Mouse (Mus musculus) stomach, embryonic 16.5 days (tissue): Measurements from ENCODE around the gene Pdzd11. TPM values are rescaled to one million over a fixed set of nuclear protein-coding genes. Genes with fewer than 3 reads are reported as not detected.

Source experiments
- ATAC-seq: fragments of 200-750 bp; cut with Nextera tagmentation; 2 replicates; pipeline ENCODE4 v1.8.0; 2017; ENCODE audit warnings: moderate number of reproducible peaks, moderate TSS enrichment; ENCODE audit not compliant: insufficient read depth, low FRiP score
- H3K27ac ChIP-seq: fragments of 300-500 bp; sonication (generic); 2 replicates; pipeline ENCODE4 v1.5.1; 2014; ENCODE audit warnings: low read length
- H3K27me3 ChIP-seq: fragments of 300-500 bp; sonication (generic); 2 replicates; pipeline ENCODE4 v1.6.1; 2014; ENCODE audit warnings: low read length, control low read depth, mixed read lengths; ENCODE audit not compliant: control insufficient read depth, insufficient read depth
- H3K36me3 ChIP-seq: fragments of 300-500 bp; sonication (generic); 2 replicates; pipeline ENCODE4 v1.6.1; 2014; ENCODE audit warnings: low read length; ENCODE audit not compliant: control insufficient read depth, insufficient read depth
- H3K4me1 ChIP-seq: fragments of 300-500 bp; sonication (generic); 2 replicates; pipeline ENCODE4 v1.6.1; 2014; ENCODE audit warnings: low read length, control low read depth, mixed read lengths; ENCODE audit not compliant: control insufficient read depth, insufficient read depth
- H3K4me2 ChIP-seq: fragments of 300-500 bp; sonication (generic); 2 replicates; pipeline ENCODE4 v1.6.1; 2014; ENCODE audit warnings: low read depth, low read length, mixed read lengths
- H3K4me3 ChIP-seq: fragments of 300-500 bp; sonication (generic); replicated peaks from 2 replicates; pipeline ENCODE4 v1.5.1; 2014; ENCODE audit warnings: mild to moderate bottlenecking, low read length
- H3K9ac ChIP-seq: fragments of 300-500 bp; sonication (generic); 2 replicates; pipeline ENCODE4 v1.6.1; 2014; ENCODE audit warnings: low read length
- H3K9me3 ChIP-seq: fragments of 300-500 bp; sonication (generic); replicated peaks from 2 replicates; pipeline ENCODE4 v1.6.1; 2016; ENCODE audit warnings: low read length, control low read depth; ENCODE audit not compliant: control insufficient read depth
- WGBS: fragments of 180-500 bp; shearing (Covaris S2); extraction: QIAGEN DNeasy Blood & Tissue Kit; methylation state at CpG from one replicate; pipeline ENCODE4 v1.1.7; 2014; 5-methylcytosine and 5-hydroxymethylcytosine counted together
- polyA plus RNA-seq: library from polyadenylated mRNA; unstranded; fragments of >200 nt; fragmentation: Nextera tagmentation; extraction: Ambion mirVana; gene quantifications from 2 replicates; pipeline ENCODE4 v1.2.1, GENCODE M21; 2015

Gene Pdzd11
- polyA plus RNA-seq, 1 experiment from 2014 or later: 80.1 TPM

DNA sequence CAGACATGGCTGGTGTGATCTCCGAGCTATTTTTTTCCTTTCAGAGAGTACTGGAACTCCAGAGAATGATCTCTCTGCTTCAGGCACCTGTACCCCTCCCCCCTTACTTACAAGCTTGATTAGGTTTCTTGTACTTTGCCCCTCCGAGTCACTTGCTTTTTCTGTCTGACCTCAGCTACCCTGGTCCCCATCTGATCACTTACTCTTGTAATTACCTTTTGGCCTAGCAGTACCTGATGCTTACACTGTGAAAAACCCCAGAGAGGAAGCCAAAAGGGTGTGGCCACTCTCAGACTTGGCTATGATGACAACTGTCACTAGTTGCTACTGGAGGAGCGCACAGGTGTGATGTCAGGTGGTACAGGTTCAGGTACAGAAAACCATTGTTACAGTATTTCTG is 7.9 kb downstream of the Pdzd11 start:
- no peak overlapping the region for H3K4me2 ChIP-seq
- WGBS: 51% methylated on average over 3 of the region's 3 CpGs
- no peaks in the 10 kb centered on the region for H3K27me3 ChIP-seq
- no peaks in the 10 kb centered on the region for H3K36me3 ChIP-seq
- H3K9ac ChIP-seq: no peak overlapping the region
- no peak overlapping the region for H3K4me3 ChIP-seq
- no peaks in the 10 kb centered on the region for H3K9me3 ChIP-seq
- H3K4me1 ChIP-seq: no peaks in the 10 kb centered on the region
- H3K27ac ChIP-seq: no peak overlapping the region
- ATAC-seq: no peak; the same call in 1 of the 2 replicates

DNA sequence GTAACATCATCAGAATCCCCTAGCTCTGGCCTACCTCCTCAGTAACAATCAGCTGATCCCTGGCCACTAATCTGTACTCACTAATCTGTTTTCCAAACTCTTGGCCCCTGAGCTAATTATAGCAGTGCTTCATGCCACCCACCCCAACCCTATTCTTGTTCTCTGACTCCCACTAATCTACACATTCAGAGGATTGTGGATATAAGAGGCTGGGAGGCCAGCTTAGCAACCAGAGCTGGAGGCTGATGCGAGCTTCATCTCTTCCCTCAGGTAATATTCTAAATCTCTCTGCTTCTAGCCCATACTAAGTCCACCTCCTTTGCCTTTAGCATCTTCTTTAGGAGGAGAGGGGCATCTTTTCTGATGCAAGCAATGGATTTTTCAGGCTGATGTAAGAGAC is 21.1 kb downstream of the Pdzd11 start, which contains the start of gene Arr3:
Gene Arr3, plus strand, starts transcription at position 184 of the 400 bp plus-strand sequence.
- Histone ChIP-seq H3K27me3 (peaks cover 4% of the 10 kb centered on the region; the same call in 1 of the 2 replicates), H3K27ac (no peak within 1 kb of the TSS), H3K4me1 (no peaks in the 10 kb centered on the region), H3K9ac (no peak within 1 kb of the TSS), H3K36me3 (no peaks in the 10 kb centered on the region), H3K9me3 (no peaks in the 10 kb centered on the region), H3K4me3 (no peak within 1 kb of the TSS), H3K4me2 (no peak within 1 kb of the TSS)
- 85% methylated on average over 1 of the region's 1 CpGs for WGBS
- ATAC-seq: no peak

DNA sequence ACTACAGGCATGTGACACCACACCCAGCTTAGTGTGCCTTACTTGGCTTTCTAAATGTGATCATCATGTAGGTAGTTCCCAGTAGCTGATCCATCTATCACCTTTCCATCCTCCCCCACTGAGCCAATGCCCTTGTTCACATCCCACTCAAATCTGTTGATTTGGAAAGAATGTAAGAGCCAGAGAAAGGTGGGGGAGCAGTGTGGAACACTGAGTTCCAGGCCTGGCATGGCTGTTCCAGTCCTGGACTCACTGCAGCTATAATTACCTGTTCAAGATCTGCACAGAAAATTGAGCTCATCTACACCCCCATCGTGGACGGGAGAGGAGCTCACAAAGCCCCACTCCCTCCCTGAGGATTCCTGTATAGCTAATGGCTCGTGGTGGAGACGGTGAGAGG is 26.6 kb downstream of the Pdzd11 start:
- Histone ChIP-seq H3K4me1 (no peaks in the 10 kb centered on the region), H3K4me3 (no peak overlapping the region), H3K27me3 (peaks cover 5% of the 10 kb centered on the region; the same call in 1 of the 2 replicates), H3K9ac (no peak overlapping the region), H3K9me3 (no peaks in the 10 kb centered on the region), H3K27ac (no peak overlapping the region), H3K36me3 (no peaks in the 10 kb centered on the region), H3K4me2 (no peak overlapping the region)
- WGBS: 64% methylated on average over 4 of the region's 4 CpGs
- no peak for ATAC-seq

DNA sequence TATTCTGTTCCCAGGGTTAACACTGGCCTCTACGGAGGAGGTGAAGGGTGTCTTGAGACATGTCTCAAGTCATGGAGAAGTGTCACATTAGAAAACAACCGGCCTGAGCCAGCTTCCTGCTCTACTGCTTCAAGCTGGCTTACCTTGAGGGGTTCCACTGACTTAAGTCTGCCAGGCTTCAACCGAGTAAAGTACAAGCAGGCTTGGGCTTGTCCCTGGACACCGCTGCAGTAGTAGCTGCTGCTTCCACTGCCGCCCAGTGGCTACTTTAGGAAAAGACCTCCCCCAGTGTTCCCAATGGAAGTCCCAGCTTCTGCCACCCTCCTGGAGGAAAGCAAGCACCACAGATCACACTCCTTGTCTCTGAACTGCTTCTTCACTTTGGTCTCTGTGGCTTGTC is 28.9 kb downstream of the Pdzd11 start:
- no peak overlapping the region for H3K4me3 ChIP-seq
- WGBS: 16% methylated on average over 5 of the region's 5 CpGs
- H3K27me3 ChIP-seq: peaks cover 12% of the 10 kb centered on the region; the same call in 1 of the 2 replicates
- no peak for ATAC-seq
- H3K4me2 ChIP-seq: no peak overlapping the region
- no peak overlapping the region for H3K27ac ChIP-seq
- no peak overlapping the region for H3K9ac ChIP-seq
- no peaks in the 10 kb centered on the region for H3K36me3 ChIP-seq
- no peaks in the 10 kb centered on the region for H3K9me3 ChIP-seq
- H3K4me1 ChIP-seq: no peaks in the 10 kb centered on the region

DNA sequence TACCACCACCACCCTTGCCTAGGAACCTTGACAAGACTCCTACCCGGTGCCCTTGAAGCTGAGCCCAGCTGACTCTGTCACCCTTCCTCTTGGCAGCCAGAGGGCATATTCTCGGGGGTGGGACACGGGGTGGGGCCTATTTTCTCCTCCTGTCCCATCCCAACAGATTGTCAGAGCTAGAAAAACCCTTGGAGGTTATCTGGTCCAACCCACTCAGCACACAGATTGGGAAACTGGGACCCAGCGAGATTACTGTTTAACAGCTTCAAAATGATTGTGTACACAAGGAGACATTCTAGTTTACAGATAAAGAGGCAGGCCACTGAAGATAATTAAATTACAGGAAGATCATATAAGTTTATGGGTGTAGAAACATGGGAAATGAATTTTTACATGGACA is 31.6 kb downstream of the Pdzd11 start, which contains the start of gene P2ry4:
Gene P2ry4, minus strand, starts transcription at position 79 of the 400 bp plus-strand sequence.
- Histone ChIP-seq H3K4me3 (no peak within 1 kb of the TSS), H3K27me3 (peaks cover 11% of the 10 kb centered on the region; the same call in 1 of the 2 replicates), H3K9me3 (no peaks in the 10 kb centered on the region), H3K4me2 (no peak within 1 kb of the TSS), H3K4me1 (no peaks in the 10 kb centered on the region), H3K27ac (no peak within 1 kb of the TSS), H3K9ac (no peak within 1 kb of the TSS), H3K36me3 (no peaks in the 10 kb centered on the region)
- 51% methylated on average over 4 of the region's 4 CpGs for WGBS
- no peak for ATAC-seq

Other genes starting within 250 kb of the Pdzd11 start
- gene Otud6a, start 197.6 kb downstream of the Pdzd11 start, polyA plus RNA-seq: not detected in 2 replicates
- 0.55 and 0.84 TPM in 2 replicates for gene Awat2, start 183.9 kb downstream of the Pdzd11 start, polyA plus RNA-seq
- gene Igbp1, start 132.3 kb downstream of the Pdzd11 start, polyA plus RNA-seq: 33.2 and 35.1 TPM in 2 replicates
- not detected in 2 replicates for gene Dgat2l6, start 101.7 kb downstream of the Pdzd11 start, polyA plus RNA-seq
- not detected in 2 replicates for gene Awat1, start 54.3 kb downstream of the Pdzd11 start, polyA plus RNA-seq
- 0.27 and 0.41 TPM in 2 replicates for gene P2ry4, start 31.7 kb downstream of the Pdzd11 start, polyA plus RNA-seq
- gene Arr3, start 21.1 kb downstream of the Pdzd11 start, polyA plus RNA-seq: not detected in 2 replicates
- 22.8 and 25.5 TPM in 2 replicates for gene Kif4, start 831 bp downstream of the Pdzd11 start, polyA plus RNA-seq
- 12.0 and 12.1 TPM in 2 replicates for gene Gdpd2, start 103.3 kb upstream of the Pdzd11 start, polyA plus RNA-seq
- 8.6 and 9.7 TPM in 2 replicates for gene Dlg3, start 141.2 kb upstream of the Pdzd11 start, polyA plus RNA-seq